Mouse (Mus musculus): ENCODE measurements around the gene Gbx2.

The Gbx2 gene

DNA sequence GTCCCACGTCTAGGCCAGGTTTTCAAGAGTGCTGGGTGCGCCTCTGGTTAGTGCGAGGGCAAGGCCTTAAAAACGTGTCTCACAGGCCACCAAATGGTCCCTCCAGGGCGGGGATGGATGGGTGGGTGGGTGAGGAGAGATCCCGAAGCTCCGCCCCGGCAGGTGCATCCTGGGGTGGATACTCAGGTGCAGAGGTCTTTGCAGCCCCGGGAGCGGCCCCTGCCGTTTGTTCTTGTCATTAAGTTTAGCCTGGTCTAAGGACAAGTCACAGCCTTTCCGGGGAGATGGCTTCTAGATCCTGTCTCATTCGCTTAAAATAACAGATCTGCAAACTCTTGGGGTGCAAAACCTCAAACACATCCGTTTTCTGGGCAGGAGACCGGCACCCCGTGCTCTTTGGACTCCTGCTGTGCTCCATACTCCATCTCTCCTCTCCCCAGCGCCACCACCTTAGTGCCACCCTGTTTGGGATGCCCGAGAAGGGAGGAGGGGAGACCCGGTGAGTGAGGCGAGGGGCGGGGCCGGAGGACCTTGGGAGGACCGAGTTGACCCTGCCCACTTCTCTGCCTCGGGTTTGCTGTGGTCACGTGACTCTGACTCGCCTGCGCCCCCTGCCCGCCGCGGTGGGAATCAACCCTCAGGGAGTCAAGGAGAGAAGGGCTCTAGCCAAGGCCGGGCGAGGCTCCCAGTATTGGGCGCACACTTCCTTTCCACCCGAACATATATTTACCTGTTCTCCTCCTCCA lies 9.2 kb upstream of the Gbx2 start:
- POLR2A ChIA-PET: interaction anchor here in 3 of 4 experiments (0.6 to 2.1 kb wide), 23 partner anchors 9 to 908 kb away, joined by 3 to 14 read pairs (median 4); partner anchors contain the start of gene Gbx2 (in 2 of the 3)
- CTCF ChIA-PET: interaction anchor here (0.6 to 3.4 kb wide), 54 partner anchors 9 to 653 kb away, joined by 3 to 28 read pairs (median 4); partner anchors contain the start of gene Gbx2 (in 2 of the 4)

DNA sequence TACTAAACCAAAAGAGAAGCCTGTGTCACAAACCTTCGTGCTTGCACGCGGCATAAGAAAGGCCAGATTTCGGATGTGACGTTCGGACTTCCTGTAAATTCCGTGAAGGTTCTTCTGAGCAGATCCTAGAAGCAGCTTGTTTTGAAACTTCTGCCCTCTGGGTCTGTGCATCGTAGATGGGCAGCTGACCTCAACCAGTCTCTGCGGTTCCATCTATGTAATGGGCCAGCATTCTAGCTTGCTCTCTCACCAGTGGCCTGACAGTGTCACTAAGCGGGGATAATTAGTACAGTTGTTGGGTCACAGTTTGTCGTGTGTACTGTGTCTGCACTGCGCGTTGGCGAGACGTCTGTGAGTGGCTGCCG lies 8.6 kb upstream of the Gbx2 start:
- ChIA-PET CTCF (interaction anchor here (0.6 to 3.4 kb wide), 58 partner anchors 9 to 653 kb away, joined by 3 to 28 read pairs (median 4); partner anchors contain the start of gene Gbx2 (in 2 of the 4)), POLR2A (interaction anchor here (0.7 to 2.1 kb wide), 20 partner anchors 8 to 809 kb away, joined by 3 to 14 read pairs (median 4); partner anchors contain the start of gene Gbx2 (in 2 of the 4))

DNA sequence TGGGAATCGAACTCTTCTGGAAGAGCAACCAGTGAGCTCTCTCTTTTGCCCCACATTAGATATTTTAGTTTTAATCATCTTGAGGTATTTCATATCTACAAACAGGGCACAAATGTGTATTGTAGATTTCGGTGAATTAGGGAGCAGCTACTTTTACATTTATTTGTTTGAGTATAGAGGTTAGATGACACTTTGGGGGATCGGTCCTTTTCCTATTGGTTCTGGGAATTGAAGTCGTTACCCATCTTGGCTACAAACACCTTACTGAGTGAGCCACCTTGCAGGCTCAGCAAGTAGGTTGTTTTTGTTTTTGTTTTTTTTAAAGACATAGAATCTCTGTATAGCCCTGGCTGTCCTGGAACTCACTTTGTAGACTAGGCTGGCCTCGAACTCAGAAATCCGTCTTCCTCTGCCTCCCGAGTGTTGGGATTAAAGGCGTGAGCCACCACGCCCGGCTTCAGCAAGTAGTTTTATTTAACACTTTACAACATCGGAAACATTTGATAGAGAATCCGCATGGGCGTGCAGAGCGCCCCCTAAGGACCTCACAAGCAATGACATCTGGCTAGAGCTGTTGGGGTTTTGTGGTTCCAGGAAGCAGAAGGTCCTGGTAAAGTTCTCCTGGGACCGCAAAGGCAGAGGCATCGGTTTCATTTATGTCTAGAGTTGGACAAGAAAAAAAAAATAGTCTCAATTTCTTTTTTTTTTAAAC lies 8.1 kb upstream of the Gbx2 start:
- CTCF ChIA-PET: interaction anchor here (0.6 to 3.4 kb wide), 53 partner anchors 8 to 654 kb away, joined by 3 to 28 read pairs (median 4); partner anchors contain the start of gene Gbx2 (in 2 of the 4)
- POLR2A ChIA-PET: interaction anchor here (0.7 to 2.1 kb wide), 22 partner anchors 8 to 808 kb away, joined by 3 to 14 read pairs (median 4); partner anchors contain the start of genes Gbx2 (in 2 of the 4) and Ackr3 (in 1 of the 4)

DNA sequence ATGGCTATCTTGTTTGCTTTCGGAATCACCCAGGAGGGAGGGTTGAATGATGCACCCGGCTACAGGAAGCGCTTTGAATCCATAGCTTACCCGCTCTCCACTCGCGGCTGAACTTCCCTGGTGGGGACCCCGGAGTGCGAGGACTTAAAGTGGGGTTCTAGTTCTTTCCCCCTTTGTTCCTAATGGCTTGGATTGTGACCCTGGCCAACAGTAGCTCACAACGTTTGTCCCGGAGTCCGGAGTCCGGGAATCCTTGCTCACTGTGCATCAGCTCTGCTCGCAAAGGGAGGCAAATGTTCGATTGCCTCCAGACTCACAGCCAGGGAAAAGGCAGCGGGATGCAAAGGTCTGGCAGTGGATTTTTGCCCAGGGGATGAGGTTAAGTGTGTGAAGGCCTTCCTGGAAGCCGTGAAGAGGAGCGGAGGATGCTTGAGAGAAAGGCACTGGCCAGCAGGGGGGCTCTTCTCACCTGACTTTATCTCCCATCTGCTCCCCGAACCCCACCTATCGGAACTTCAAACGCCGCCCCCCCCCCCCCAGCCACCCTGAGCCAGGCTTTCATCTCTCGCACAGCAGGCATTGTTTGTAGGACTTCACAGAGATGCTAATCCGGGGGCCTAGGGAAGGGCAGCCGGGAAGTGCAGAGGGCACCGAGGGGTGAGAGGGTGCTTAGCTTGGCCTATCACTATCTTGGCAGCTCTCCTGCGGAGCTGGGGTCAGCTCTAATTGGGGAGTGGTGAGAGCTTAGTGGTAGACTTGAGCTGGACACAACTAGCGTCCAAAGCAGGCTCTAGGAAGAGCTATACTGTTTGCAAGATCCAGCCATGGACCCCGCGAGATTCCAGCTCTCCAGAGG lies 4.7 kb upstream of the Gbx2 start:
- ChIA-PET CTCF (interaction anchor here in 2 of 4 experiments (0.6 to 3.1 kb wide), 11 partner anchors 12 to 624 kb away, joined by 3 to 13 read pairs (median 4); no protein-coding TSS in a partner anchor), POLR2A (interaction anchor here in 2 of 4 experiments (0.5 to 3.7 kb wide), 15 partner anchors 10 to 292 kb away, joined by 3 to 36 read pairs (median 3); no protein-coding TSS in a partner anchor)

DNA sequence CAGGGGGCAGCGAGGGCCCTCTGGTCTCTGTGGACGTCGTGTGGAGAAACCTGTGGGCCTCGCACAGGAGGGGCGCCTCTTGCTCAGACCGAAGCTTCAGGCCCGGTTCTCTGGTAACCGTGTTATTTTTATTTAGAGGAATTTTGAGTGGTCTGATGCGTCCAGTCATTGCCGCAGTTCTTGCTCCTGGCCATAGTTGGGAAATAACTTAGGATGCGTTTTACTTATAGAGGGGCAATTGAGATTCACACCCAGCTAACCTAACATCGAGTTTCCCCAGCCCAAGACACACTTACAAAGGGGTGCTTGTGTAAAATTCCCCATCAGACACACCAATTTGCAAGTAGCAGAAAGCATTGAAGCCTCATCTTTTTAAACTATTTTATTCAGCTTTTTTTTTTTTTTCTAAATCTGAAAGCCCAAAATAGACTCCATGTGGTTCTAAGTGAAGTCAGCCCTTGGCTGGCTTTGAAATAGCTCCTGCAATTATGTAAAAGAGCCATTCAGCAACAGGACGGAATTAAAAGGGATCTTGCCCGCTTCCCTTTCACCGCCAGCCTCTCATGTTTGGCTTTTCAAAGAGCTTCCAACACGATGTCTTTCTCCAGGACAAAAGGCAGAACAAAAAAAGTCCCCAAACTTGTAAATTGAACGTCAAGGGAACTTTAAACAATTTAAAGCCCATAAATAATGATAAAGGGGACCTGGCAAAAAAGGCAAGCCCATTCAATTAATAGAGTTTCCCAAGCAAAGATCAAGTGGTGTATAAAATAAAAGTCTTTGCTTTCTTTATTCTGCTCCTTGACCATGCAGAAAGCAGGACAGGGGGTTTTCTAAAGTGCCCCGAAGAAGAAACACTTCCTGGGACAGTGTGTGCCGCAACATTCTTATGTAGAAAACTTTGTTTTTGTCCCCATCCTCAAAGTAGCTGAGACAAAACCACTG lies 3.6 kb upstream of the Gbx2 start:
- POLR2A ChIA-PET: interaction anchor here (0.6 to 3.7 kb wide), 22 partner anchors 9 to 727 kb away, joined by 3 to 36 read pairs (median 4); no protein-coding TSS in a partner anchor
- CTCF ChIA-PET: interaction anchor here (0.6 to 3.1 kb wide), 10 partner anchors 7 to 377 kb away, joined by 3 to 10 read pairs (median 4); no protein-coding TSS in a partner anchor

DNA sequence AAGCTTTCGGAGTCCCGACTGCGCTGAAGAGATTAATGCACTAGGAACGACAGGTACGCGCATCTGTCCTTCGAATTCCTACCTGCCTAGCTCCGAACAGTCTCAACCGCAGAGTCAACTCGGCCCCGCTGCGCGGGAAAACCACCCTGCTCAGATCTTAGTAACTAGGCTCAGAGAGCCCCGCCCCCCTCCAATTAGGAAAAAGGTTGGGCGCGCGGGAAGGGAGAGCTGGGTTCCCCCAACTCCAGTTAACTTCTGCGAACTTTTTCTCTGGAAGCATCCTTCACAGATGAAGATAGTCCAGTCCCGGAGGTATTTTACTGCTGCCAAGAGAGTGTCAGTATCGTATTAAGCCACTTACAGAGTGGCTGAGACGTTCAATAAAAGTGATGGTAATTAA lies 2.8 kb upstream of the Gbx2 start:
- CTCF ChIA-PET: interaction anchor here in 2 of 4 experiments (0.8 to 3.1 kb wide), 3 partner anchors 8 to 290 kb away, joined by 4 to 9 read pairs (median 5); no protein-coding TSS in a partner anchor
- POLR2A ChIA-PET: interaction anchor here (0.6 to 3.7 kb wide), 15 partner anchors 9 to 727 kb away, joined by 3 to 36 read pairs (median 4); no protein-coding TSS in a partner anchor

DNA sequence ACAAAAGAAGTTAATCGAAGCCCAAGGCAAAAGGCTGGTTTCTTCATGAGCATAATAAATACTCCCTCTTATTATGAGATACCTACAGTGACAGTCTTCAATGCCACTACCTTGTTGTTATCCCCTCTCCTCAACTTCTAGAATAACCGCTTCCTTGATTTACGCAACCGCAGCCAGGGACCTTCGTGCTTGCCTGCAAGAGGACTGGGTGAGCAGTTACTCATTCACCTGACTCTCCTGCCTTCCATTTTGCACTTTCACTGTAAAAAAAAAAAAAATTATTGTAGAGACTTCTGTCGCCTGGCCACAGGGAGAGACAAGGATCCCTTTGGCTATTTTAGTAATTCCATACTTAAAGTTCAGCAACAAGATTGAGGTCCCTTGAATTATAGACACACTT lies 2.0 kb upstream of the Gbx2 start:
- ChIA-PET POLR2A (interaction anchor here in 2 of 4 experiments (0.7 to 3.7 kb wide), 4 partner anchors 8 to 592 kb away, joined by 4 to 36 read pairs (median 5); no protein-coding TSS in a partner anchor), CTCF (interaction anchor here in 1 of 4 experiments (2.0 kb wide), 1 partner anchor 289 kb away, joined by 4 read pairs; no protein-coding TSS in a partner anchor)

DNA sequence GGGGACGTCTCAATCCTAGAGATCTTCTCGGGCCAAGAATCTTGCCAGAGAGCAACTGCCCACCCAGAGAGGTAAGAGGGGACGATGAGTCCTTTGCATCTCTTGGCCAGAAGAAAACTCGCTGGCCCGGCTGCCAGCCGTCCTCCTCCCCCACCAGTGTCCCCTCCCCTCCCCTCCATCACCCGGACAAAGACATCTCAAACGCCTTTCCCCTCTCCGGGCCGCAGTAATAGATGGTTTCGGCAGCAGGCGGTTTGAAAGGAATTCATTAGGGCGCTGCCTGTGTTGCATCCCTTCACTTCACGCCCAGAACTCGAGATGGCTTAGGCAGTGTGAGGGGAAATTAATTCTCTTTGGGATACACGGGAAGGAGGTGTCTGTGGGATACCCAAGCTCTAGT lies 1.6 kb upstream of the Gbx2 start:
- POLR2A ChIA-PET: interaction anchor here in 3 of 4 experiments (0.7 to 2.7 kb wide), 6 partner anchors 9 to 592 kb away, joined by 4 to 16 read pairs (median 6); no protein-coding TSS in a partner anchor
- CTCF ChIA-PET: no interaction called here

DNA sequence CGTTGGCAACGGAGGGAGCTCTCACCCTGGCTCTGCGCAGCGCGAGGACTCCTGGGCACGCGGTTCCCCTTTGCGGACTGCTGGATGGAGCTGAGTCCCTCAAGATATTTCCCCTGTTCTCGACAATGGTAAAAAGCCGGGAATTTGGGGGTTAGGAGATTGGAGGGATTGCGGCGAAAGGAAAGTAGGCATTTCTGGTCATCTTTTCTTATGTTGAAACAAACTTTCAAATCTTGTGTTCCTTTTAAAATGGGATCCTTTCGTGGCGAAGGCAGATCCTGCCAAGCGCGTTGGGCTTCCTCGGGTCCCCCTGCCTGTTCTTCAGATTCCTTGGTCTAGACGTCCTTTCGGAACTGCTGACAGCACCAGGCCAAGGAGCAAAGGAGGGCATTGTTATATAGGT lies 1.0 kb upstream of the Gbx2 start:
- POLR2A ChIA-PET: interaction anchor here in 2 of 4 experiments (0.7 to 2.7 kb wide), 13 partner anchors 9 to 260 kb away, joined by 3 to 16 read pairs (median 3); no protein-coding TSS in a partner anchor
- CTCF ChIA-PET: interaction anchor here in 2 of 4 experiments (0.6 to 3.0 kb wide), 3 partner anchors 7 to 475 kb away, joined by 4 to 28 read pairs (median 5); no protein-coding TSS in a partner anchor

DNA sequence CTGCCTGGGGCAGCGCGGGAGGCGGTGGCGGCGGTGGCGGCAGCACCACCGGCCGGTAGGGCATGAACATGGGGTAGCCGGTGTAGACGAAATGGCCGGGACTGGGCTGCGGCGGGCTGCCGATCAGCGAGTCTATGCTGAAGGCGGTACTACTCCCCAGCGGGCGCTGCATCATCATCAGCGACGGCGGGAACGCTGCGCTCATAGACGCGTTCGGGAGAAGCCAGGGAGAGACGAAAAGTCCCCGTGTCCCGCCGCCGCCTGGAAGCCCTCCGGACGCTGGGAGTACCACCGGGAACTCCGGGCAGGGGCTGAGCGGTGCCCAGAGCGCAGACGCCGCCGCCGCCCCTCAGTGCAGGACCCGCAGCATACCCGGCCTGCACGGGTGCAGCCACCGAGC lies 428 bp downstream of the Gbx2 start:
- CTCF ChIA-PET: interaction anchor here (0.6 to 3.2 kb wide), 12 partner anchors 9 to 1942 kb away, joined by 3 to 28 read pairs (median 4); no protein-coding TSS in a partner anchor
- POLR2A ChIA-PET: interaction anchor here in 3 of 4 experiments (0.6 to 2.7 kb wide), 20 partner anchors 8 to 345 kb away, joined by 3 to 16 read pairs (median 4); no protein-coding TSS in a partner anchor

DNA sequence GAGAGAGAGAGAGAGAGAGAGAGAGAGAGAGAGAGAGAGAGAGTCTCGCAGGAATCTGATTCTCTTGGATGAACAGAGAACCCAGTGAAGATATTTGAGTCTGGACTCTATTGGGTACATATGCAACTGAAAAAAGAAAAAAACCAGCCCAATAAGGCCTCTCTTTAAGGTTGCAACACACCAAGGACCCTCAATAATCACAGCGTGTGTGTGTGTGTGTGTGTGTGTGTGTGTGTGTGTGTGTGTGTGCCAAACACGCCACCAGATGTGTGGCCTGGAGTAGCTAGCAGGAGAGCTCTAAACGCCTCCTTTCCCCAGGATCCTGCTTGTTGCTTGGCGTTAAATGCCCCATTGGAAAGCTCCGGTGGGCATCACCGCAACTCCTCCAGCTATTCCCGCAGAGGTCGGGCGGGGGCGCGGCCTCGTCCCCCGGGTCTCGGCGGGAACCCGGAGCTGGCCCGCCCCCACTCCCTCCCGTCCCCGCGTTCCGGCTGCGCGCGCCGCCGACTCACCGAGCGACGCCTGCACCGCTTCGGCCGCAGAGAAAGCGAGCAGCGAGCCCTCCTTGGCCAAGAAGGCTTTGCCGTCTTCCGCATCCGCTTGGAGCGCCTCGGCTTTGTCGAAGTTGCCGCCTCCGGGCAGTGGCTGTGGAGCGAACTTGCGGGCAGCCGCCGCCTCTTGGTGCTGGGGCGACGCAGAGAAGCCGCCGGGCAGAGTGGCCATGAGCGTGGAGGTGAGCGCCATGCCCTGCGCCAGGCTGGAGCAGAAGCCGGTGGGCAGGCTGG lies 1.1 kb downstream of the Gbx2 start:
- POLR2A ChIA-PET: interaction anchor here in 3 of 4 experiments (0.6 to 2.7 kb wide), 9 partner anchors 9 to 86 kb away, joined by 3 to 14 read pairs (median 3); no protein-coding TSS in a partner anchor
- CTCF ChIA-PET: interaction anchor here (0.6 to 3.2 kb wide), 13 partner anchors 8 to 1943 kb away, joined by 3 to 28 read pairs (median 3); no protein-coding TSS in a partner anchor

DNA sequence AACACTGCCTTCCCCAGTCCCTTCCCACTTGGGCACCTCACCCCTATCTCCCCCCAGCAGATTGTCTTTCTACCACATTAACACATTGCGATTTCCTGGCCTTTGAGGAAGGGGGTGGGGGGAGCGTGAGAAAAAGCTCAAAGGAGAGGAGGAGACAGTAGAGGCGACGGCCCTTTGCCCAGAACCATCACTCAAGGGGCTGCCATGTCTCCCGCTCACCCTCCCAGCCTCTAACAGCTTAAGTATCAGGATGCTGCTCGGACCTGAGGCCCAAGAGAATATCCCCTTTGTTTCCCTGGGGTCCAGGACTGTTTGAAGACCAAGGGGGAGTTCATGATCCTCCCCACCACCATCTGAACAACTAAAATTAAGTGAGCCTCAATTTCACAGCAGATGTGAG lies 1.8 kb downstream of the Gbx2 start:
- POLR2A ChIA-PET: interaction anchor here in 3 of 4 experiments (0.7 to 2.7 kb wide), 7 partner anchors 10 to 53 kb away, joined by 3 to 14 read pairs (median 5); no protein-coding TSS in a partner anchor
- CTCF ChIA-PET: interaction anchor here in 3 of 4 experiments (0.6 to 3.2 kb wide), 5 partner anchors 10 to 166 kb away, joined by 3 to 9 read pairs (median 5); no protein-coding TSS in a partner anchor

DNA sequence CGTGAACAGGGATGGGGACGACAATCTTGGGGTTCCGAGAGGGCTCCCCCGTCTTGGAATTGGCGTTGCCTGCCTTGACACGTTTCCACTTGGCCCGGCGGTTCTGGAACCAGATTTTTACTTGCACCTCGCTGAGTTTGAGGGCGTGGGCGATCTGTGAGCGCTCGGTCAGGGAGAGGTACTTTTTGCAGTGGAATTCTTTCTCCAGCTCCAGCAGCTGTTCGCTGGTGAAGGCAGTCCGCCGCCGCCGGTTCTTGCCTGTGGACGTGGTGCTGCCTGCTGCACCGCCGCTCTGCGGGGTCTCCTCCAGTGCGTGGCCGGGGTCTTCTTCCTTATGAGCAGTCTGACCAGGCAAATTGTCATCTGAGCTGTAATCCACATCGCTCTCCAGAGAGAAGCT lies 2.3 kb downstream of the Gbx2 start:
- CTCF ChIA-PET: interaction anchor here in 3 of 4 experiments (0.8 to 3.2 kb wide), 3 partner anchors 11 to 17 kb away, joined by 5 to 9 read pairs (median 6); no protein-coding TSS in a partner anchor
- POLR2A ChIA-PET: interaction anchor here in 2 of 4 experiments (1.2 to 2.7 kb wide), 4 partner anchors 11 to 20 kb away, joined by 3 to 14 read pairs (median 10); no protein-coding TSS in a partner anchor

DNA sequence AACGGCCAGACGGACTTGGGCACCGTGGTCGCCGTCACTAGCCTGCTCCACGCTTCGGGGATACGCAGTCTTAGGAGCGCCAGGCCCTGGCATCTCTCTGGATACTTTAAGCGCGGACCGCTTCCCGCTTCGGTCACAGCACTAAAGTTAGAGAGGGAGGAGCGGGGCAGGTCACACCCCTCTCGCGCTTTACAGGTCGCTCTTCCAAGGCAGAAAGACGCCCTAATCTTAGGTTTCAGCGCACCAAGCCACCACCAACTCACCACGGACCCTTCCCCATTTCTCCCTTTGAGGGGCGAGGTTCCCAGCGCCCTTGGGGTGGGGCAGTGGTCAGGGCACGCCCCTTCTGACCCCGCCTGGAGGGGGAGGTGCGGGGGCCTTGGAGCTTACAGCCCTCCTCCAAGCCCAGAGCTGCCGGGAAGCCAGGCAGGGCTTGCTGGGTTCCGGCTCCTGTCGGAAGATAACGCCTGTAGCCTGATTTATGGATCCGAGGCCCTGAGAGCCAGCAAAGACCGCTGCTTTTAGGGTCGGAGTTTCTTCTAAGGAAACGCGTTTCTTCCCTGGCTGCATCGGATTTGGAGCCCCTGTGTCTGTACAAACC lies 3.8 kb downstream of the Gbx2 start:
- POLR2A ChIA-PET: interaction anchor here in 2 of 4 experiments (0.8 to 5.0 kb wide), 8 partner anchors 8 to 49 kb away, joined by 3 to 36 read pairs (median 4); no protein-coding TSS in a partner anchor
- CTCF ChIA-PET: interaction anchor here in 3 of 4 experiments (0.6 to 1.6 kb wide), 6 partner anchors 9 to 280 kb away, joined by 3 to 14 read pairs (median 4); no protein-coding TSS in a partner anchor
